Mouse (Mus musculus) induced T-regulatory cell, adult 2 months (primary cell): ENCODE data around the gene Rps19.

Experiments
- DNase-seq: peaks from one replicate; pipeline ENCODE4 v3.0.0-alpha.2; 2012; ENCODE audit warnings: low read depth

Rps19 gene

GRCm38 (mm10) chr7:24902630-24903443 is 18.7 kb downstream of the Rps19 start, which contains the start of gene Arhgef1:
Arhgef1 (plus strand) TSS chr7:24902912.
- peak; percentile 89 for DNase-seq

GRCm38 (mm10) chr7:24903444-24903825 is 19.3 kb downstream of the Rps19 start:
- DNase-seq: no peak

GRCm38 (mm10) chr7:24904070-24904483 is 19.9 kb downstream of the Rps19 start:
- peak; percentile 98 for DNase-seq

- DNase-seq: peak; percentile 87
These were observed 20.8 kb downstream of the Rps19 start for GRCm38 (mm10) chr7:24904936-24905335.

- DNase-seq: peak; percentile 71
These were observed 22.4 kb downstream of the Rps19 start for GRCm38 (mm10) chr7:24906551-24906950.

- peak; percentile 91 for DNase-seq
These were observed 23.1 kb downstream of the Rps19 start for GRCm38 (mm10) chr7:24907211-24907748.

GRCm38 (mm10) chr7:24912480-24912879 is 28.3 kb downstream of the Rps19 start:
- no peak for DNase-seq

GRCm38 (mm10) chr7:24918763-24919323 is 34.7 kb downstream of the Rps19 start:
- no peak for DNase-seq

GRCm38 (mm10) chr7:24919728-24920127 is 35.6 kb downstream of the Rps19 start:
- DNase-seq: no peak

GRCm38 (mm10) chr7:24930475-24930874 is 46.3 kb downstream of the Rps19 start:
- DNase-seq: no peak

GRCm38 (mm10) chr7:24931651-24932050 is 47.5 kb downstream of the Rps19 start:
- DNase-seq: no peak
